Mouse (Mus musculus) telencephalon, adult 2 months (tissue): ENCODE measurements around the gene Bok.
"Not testable (repeated sequence)": the region's sequence is repeated elsewhere in the genome, so short reads cannot be mapped to it uniquely, and the experiment has no call there.

Experiments used
- DNase-seq: peaks from one replicate; pipeline ENCODE4 v3.0.0-alpha.2; 2011; ENCODE audit warnings: low read depth, low spot score

Bok gene

GRCm38 (mm10) chr1:93685401-93686244, at the start of gene Bok:
Gene Bok, plus strand, starts transcription at chr1:93685660.
- DNase-seq = peak; percentile 36

GRCm38 (mm10) chr1:93636211-93636897, 49.1 kb upstream of the Bok start:
- DNase-seq = no peak

GRCm38 (mm10) chr1:93641978-93642377, 43.5 kb upstream of the Bok start:
- no peak for DNase-seq

- DNase-seq = no peak
Observed at GRCm38 (mm10) chr1:93642692-93643091, 42.8 kb upstream of the Bok start.

GRCm38 (mm10) chr1:93649604-93650172, 35.8 kb upstream of the Bok start:
- no peak for DNase-seq

GRCm38 (mm10) chr1:93654275-93654674, 31.2 kb upstream of the Bok start:
- no peak for DNase-seq

- DNase-seq = no peak
Observed at GRCm38 (mm10) chr1:93654798-93655197, 30.7 kb upstream of the Bok start.

- DNase-seq = no peak
Observed at GRCm38 (mm10) chr1:93656325-93657024, 29.0 kb upstream of the Bok start.

GRCm38 (mm10) chr1:93657025-93657360, 28.5 kb upstream of the Bok start:
- no peak for DNase-seq

- DNase-seq = not testable (repeated sequence)
Observed at GRCm38 (mm10) chr1:93658559-93658958, 26.9 kb upstream of the Bok start, which contains the start of gene Stk25. Gene Stk25, minus strand, starts transcription at chr1:93658659.

- no peak for DNase-seq
Observed at GRCm38 (mm10) chr1:93667760-93668400, 17.6 kb upstream of the Bok start.

GRCm38 (mm10) chr1:93668791-93669548, 16.5 kb upstream of the Bok start:
- DNase-seq = no peak

- no peak for DNase-seq
Observed at GRCm38 (mm10) chr1:93669941-93670340, 15.5 kb upstream of the Bok start.

GRCm38 (mm10) chr1:93672682-93673081, 12.8 kb upstream of the Bok start:
- no peak for DNase-seq

- DNase-seq = no peak
Observed at GRCm38 (mm10) chr1:93678386-93678785, 7.1 kb upstream of the Bok start.

- no peak for DNase-seq
Observed at GRCm38 (mm10) chr1:93679889-93680568, 5.4 kb upstream of the Bok start.

GRCm38 (mm10) chr1:93686245-93686960, 943 bp downstream of the Bok start:
- no peak for DNase-seq

GRCm38 (mm10) chr1:93686961-93687320, 1.5 kb downstream of the Bok start:
- DNase-seq = no peak

GRCm38 (mm10) chr1:93688154-93688553, 2.7 kb downstream of the Bok start:
- no peak for DNase-seq
